In the genomic region with DNA sequence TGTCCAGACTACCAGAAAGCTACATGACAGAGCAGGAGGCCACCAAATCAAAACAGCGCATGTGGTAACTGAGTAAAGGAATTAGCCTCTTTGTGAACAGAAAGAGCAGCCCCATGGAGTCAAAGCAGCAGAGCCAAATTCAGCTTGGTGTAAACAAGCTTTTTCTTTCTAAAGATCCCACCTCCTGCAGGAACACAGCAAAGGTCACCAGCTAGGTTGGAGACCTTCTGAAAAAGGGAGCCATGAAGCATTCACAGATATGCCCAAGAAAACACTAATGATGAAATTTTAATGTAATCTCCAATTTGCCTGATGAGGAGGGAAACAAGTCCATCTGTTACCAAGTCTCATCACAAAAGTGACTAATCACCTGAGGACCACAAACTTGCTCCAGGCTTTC, we compare ENCODE assay signal across 13 mouse cellular contexts.
"Had no signal": no experiment of that assay in that cellular context is flagged by ENCODE, and none has a peak within 500 bp of the region (broad histone marks: within the 10 kb centered on the region; RNA-seq: fewer than 3 reads in every experiment).

No protein-coding gene starts in this region.

- H3K9me3 ChIP-seq: midbrain, embryonic 12.5 days had no signal

- H3K27ac ChIP-seq: kidney, postnatal 0 days; liver, embryonic 13.5 days; midbrain, embryonic 12.5 days; stomach, postnatal 0 days had no signal

- H3K4me3 ChIP-seq: liver, embryonic 13.5 days; midbrain, embryonic 12.5 days had no signal

- ATAC-seq: midbrain, embryonic 16.5 days had no signal

- H3K36me3 ChIP-seq: liver, embryonic 13.5 days; midbrain, embryonic 12.5 days had no signal

- H3K27me3 ChIP-seq: liver, embryonic 13.5 days; midbrain, embryonic 12.5 days had no signal

- H3K4me2 ChIP-seq: liver, embryonic 13.5 days; midbrain, embryonic 12.5 days had no signal

- H3K4me1 ChIP-seq: liver, embryonic 13.5 days had no signal

- DNase-seq: kidney, adult 18-20 months; kidney, postnatal 25 days; liver, embryonic 13.5 days; lung, adult 2 months; lung, postnatal 14 days; lung, postnatal 4 days; thymus, adult 2 months; thymus, postnatal 14 days; thymus, postnatal 4 days had no signal

- H3K9ac ChIP-seq: liver, embryonic 13.5 days; midbrain, embryonic 12.5 days had no signal
